Mouse (Mus musculus) liver, postnatal 0 days (tissue): ENCODE data around the gene Fam241a.

Source experiments
- CTCF ChIP-seq: sonication (generic); IDR thresholded peaks from 2 replicates; pipeline ENCODE4 v1.5.1; 2016; ENCODE audit warnings: antibody characterized with exemption, low read depth
- EP300 ChIP-seq: IDR thresholded peaks from 2 replicates; pipeline ENCODE4 v1.6.1; 2016; ENCODE audit warnings: antibody characterized with exemption, low read depth, mild to moderate bottlenecking

GRCm38 (mm10) chr3:127849922-127850321 is 46.2 kb downstream of the Fam241a start:
- TF ChIP-seq CTCF = 0 out of 2 replicates have a peak, but pooled peaks have one; percentile 7
- no peak for TF ChIP-seq EP300
